Comparison of ENCODE assay signal across 9 mouse cellular contexts in genomic region chr7:16581276-16582100, GRCm38 (mm10). TPM values are rescaled to one million over a fixed set of nuclear protein-coding genes. Genes with fewer than 3 reads are reported as not detected.
DNase-seq lines count a peak whose midpoint lies in the region; ATAC-seq and TF ChIP-seq lines count a peak whose summit lies in the region.
"Had no signal": no experiment of that assay in that cellular context is flagged by ENCODE, and none has a peak within 500 bp of the region (broad histone marks: within the 10 kb centered on the region; RNA-seq: fewer than 3 reads in every experiment).

No protein-coding gene starts in this region.

- 59% methylated on average over 13 of the region's 13 CpGs for WGBS in hindbrain, postnatal 0 days
- 78% methylated on average over 13 of the region's 13 CpGs for WGBS in hindbrain, embryonic 11.5 days
- 51% methylated on average over 13 of the region's 13 CpGs for WGBS in heart, embryonic 15.5 days
- 59% methylated on average over 13 of the region's 13 CpGs for WGBS in liver, embryonic 13.5 days (ENCODE audit: insufficient replicate concordance)

- TF ChIP-seq CTCF in hindbrain, postnatal 0 days (IDR thresholded peaks at IDR 0.05; ENCODE audit: low read depth): no peak

- no peak for DNase-seq in hindbrain, postnatal 0 days (ENCODE audit: low spot score)
- DNase-seq in hindbrain, embryonic 11.5 days (ENCODE audit: low spot score): no peak
- DNase-seq in adrenal gland, postnatal 10 days: peak; percentile 53
- no peak for DNase-seq in liver, embryonic 13.5 days
- no peak for DNase-seq in natural killer cell, adult 2 months (ENCODE audit: low spot score in 2 of 2)
- no peak for DNase-seq in frontal cortex, postnatal 14 days (ENCODE audit: low spot score in 2 of 2)

- no peak overlapping the region for H3K9ac ChIP-seq in hindbrain, postnatal 0 days (replicated peaks; ENCODE audit: low read length)
- H3K9ac ChIP-seq in hindbrain, embryonic 11.5 days (ENCODE audit: low read depth, low read length): no peak overlapping the region
- H3K9ac ChIP-seq in heart, embryonic 15.5 days: no peak overlapping the region
- H3K9ac ChIP-seq in liver, embryonic 13.5 days: no peak overlapping the region
- H3K9ac ChIP-seq: midbrain, embryonic 12.5 days had no signal

- H3K4me1 ChIP-seq in hindbrain, postnatal 0 days (ENCODE audit: insufficient read depth, low read length): peaks cover 10% of the 10 kb centered on the region
- H3K4me1 ChIP-seq in hindbrain, embryonic 11.5 days (replicated peaks; ENCODE audit: control insufficient read depth, insufficient read depth, low read length): no peaks in the 10 kb centered on the region
- H3K4me1 ChIP-seq in heart, embryonic 15.5 days (replicated peaks): peaks cover 56% of the 10 kb centered on the region
- peaks cover 33% of the 10 kb centered on the region for H3K4me1 ChIP-seq in liver, embryonic 13.5 days (replicated peaks)

- no peak overlapping the region for H3K4me3 ChIP-seq in hindbrain, postnatal 0 days (ENCODE audit: low read length)
- no peak overlapping the region for H3K4me3 ChIP-seq in hindbrain, embryonic 11.5 days (ENCODE audit: low read depth, low read length)
- H3K4me3 ChIP-seq in heart, embryonic 15.5 days: no peak overlapping the region
- no peak overlapping the region for H3K4me3 ChIP-seq in liver, embryonic 13.5 days (replicated peaks)
- H3K4me3 ChIP-seq: midbrain, embryonic 12.5 days had no signal

- no peak overlapping the region for H3K4me2 ChIP-seq in hindbrain, postnatal 0 days (ENCODE audit: low read depth, low read length)
- no peak overlapping the region for H3K4me2 ChIP-seq in hindbrain, embryonic 11.5 days (replicated peaks; ENCODE audit: low read depth, low read length)
- no peak overlapping the region for H3K4me2 ChIP-seq in heart, embryonic 15.5 days
- H3K4me2 ChIP-seq in liver, embryonic 13.5 days: no peak overlapping the region
- H3K4me2 ChIP-seq: midbrain, embryonic 12.5 days had no signal

- no peak for ATAC-seq in hindbrain, postnatal 0 days
- ATAC-seq in hindbrain, embryonic 11.5 days (ENCODE audit: low FRiP score): no peak
- no peak for ATAC-seq in heart, embryonic 15.5 days (replicated peaks; ENCODE audit: insufficient number of reproducible peaks, insufficient read depth, low FRiP score, low read depth)
- ATAC-seq in liver, embryonic 13.5 days (ENCODE audit: low read depth): no peak
- no peak for ATAC-seq in erythroid progenitor cell, adult 5-6 weeks (replicated peaks; ENCODE audit: low FRiP score, poor library complexity, severe bottlenecking)

- H3K27me3 ChIP-seq in hindbrain, postnatal 0 days (ENCODE audit: insufficient read depth, low read length): no peaks in the 10 kb centered on the region
- H3K27me3 ChIP-seq in hindbrain, embryonic 11.5 days (ENCODE audit: control insufficient read depth, insufficient read depth, low read length): no peaks in the 10 kb centered on the region
- H3K27me3 ChIP-seq in heart, embryonic 15.5 days: no peaks in the 10 kb centered on the region
- no peaks in the 10 kb centered on the region for H3K27me3 ChIP-seq in liver, embryonic 13.5 days
- H3K27me3 ChIP-seq: midbrain, embryonic 12.5 days had no signal

- no peaks in the 10 kb centered on the region for H3K9me3 ChIP-seq in hindbrain, postnatal 0 days (ENCODE audit: low read length)
- H3K9me3 ChIP-seq in hindbrain, embryonic 11.5 days (ENCODE audit: control insufficient read depth, low read length): no peaks in the 10 kb centered on the region
- H3K9me3 ChIP-seq in heart, embryonic 15.5 days (replicated peaks): no peaks in the 10 kb centered on the region
- H3K9me3 ChIP-seq in liver, embryonic 13.5 days (replicated peaks): no peaks in the 10 kb centered on the region
- H3K9me3 ChIP-seq: midbrain, embryonic 12.5 days had no signal

- peak overlapping the region; percentile 42; the same call in 1 of the 2 replicates for H3K27ac ChIP-seq in hindbrain, postnatal 0 days
- H3K27ac ChIP-seq in hindbrain, embryonic 11.5 days (ENCODE audit: low read depth, low read length): no peak overlapping the region
- peak overlapping the region; percentile 94 for H3K27ac ChIP-seq in heart, embryonic 15.5 days
- H3K27ac ChIP-seq in liver, embryonic 13.5 days: peak overlapping the region; percentile 24; the same call in 1 of the 2 replicates
- H3K27ac ChIP-seq: midbrain, embryonic 12.5 days had no signal

- no peaks in the 10 kb centered on the region for H3K36me3 ChIP-seq in hindbrain, postnatal 0 days (ENCODE audit: insufficient read depth, low read length)
- no peaks in the 10 kb centered on the region for H3K36me3 ChIP-seq in hindbrain, embryonic 11.5 days (ENCODE audit: control insufficient read depth, insufficient read depth, low read length)
- H3K36me3 ChIP-seq in heart, embryonic 15.5 days: no peaks in the 10 kb centered on the region
- H3K36me3 ChIP-seq in liver, embryonic 13.5 days: no peaks in the 10 kb centered on the region
- H3K36me3 ChIP-seq: midbrain, embryonic 12.5 days had no signal

RNA-seq across cellular contexts. Expression of gene Arhgap35, which starts 33.3 kb away (rescaled TPM):
- total RNA-seq in hindbrain, postnatal 0 days (2014; rRNA removed): 131 and 146 TPM in 2 replicates
- polyA plus RNA-seq in hindbrain, postnatal 0 days (2015; fragmentation: Nextera tagmentation; extraction: Ambion mirVana): 21.2 and 24.8 TPM in 2 replicates
- polyA plus RNA-seq in hindbrain, embryonic 11.5 days (2014; fragmentation: Nextera tagmentation; extraction: Ambion mirVana): 31.8 and 37.6 TPM in 2 replicates
- total RNA-seq in adrenal gland, postnatal 10 days (2021): 10 to 100 TPM; 49.3 to 56.1 TPM
- polyA plus RNA-seq in heart, embryonic 15.5 days (2015; fragmentation: Nextera tagmentation; extraction: Ambion mirVana): 12.6 and 15.6 TPM in 2 replicates
- 1.7 and 2.3 TPM in 2 replicates for polyA plus RNA-seq in liver, embryonic 13.5 days (2015; fragmentation: Nextera tagmentation; extraction: Ambion mirVana)
- 1.8 and 2.9 TPM in 2 replicates for total RNA-seq in erythroid progenitor cell, adult 5-6 weeks (2015; ENCODE audit: low replicate concordance)
- total RNA-seq in erythroid progenitor cell, adult 5-6 weeks (2017; ENCODE audit: low replicate concordance): 2.3 TPM in 2 replicates
